8 mouse cellular contexts compared by ENCODE assay signal in genomic region chr5:114356936-114357751, GRCm38 (mm10). TPM values are rescaled to one million over a fixed set of nuclear protein-coding genes. Genes with fewer than 3 reads are reported as not detected.
DNase-seq lines count a peak whose midpoint lies in the region; ATAC-seq and TF ChIP-seq lines count a peak whose summit lies in the region.

No protein-coding gene starts in this region.

- H3K4me1 ChIP-seq in lung, embryonic 14.5 days (ENCODE audit: insufficient read depth) = peaks cover 6% of the 10 kb centered on the region; the same call in 1 of the 2 replicates
- H3K4me1 ChIP-seq in lung, adult 2 months (ENCODE audit: control insufficient read depth, insufficient read depth, low read length) = peaks cover 8% of the 10 kb centered on the region
- peaks cover 27% of the 10 kb centered on the region for H3K4me1 ChIP-seq in embryonic facial prominence, embryonic 10.5 days
- peaks cover 29% of the 10 kb centered on the region for H3K4me1 ChIP-seq in hindbrain, embryonic 10.5 days (replicated peaks)
- peaks cover 13% of the 10 kb centered on the region for H3K4me1 ChIP-seq in limb, embryonic 14.5 days (ENCODE audit: control insufficient read depth, insufficient read depth, low read length)

- peak overlapping the region; percentile 88 for H3K27ac ChIP-seq in lung, embryonic 14.5 days (ENCODE audit: low read depth)
- peak overlapping the region; percentile 60; the same call in 1 of the 2 replicates for H3K27ac ChIP-seq in embryonic facial prominence, embryonic 10.5 days (replicated peaks)
- H3K27ac ChIP-seq in hindbrain, embryonic 10.5 days = peak overlapping the region; percentile 54; the same call in 1 of the 2 replicates
- peak overlapping the region; percentile 63; the same call in 1 of the 2 replicates for H3K27ac ChIP-seq in limb, embryonic 14.5 days (replicated peaks; ENCODE audit: low read depth, low read length)

- peak overlapping the region; percentile 10; the same call in 1 of the 2 replicates for H3K4me3 ChIP-seq in lung, embryonic 14.5 days (ENCODE audit: low read depth, low read length)
- no peak overlapping the region for H3K4me3 ChIP-seq in lung, adult 2 months (replicated peaks; ENCODE audit: extremely low read depth, low read depth, low read length)
- H3K4me3 ChIP-seq in embryonic facial prominence, embryonic 10.5 days = peak overlapping the region; percentile 33
- H3K4me3 ChIP-seq in hindbrain, embryonic 10.5 days = peak overlapping the region; percentile 7; the same call in 1 of the 2 replicates
- 0 out of 2 replicates have a peak overlapping the region, but pooled peaks have one; percentile 8 for H3K4me3 ChIP-seq in limb, embryonic 14.5 days (replicated peaks; ENCODE audit: low read length)

- peak overlapping the region; percentile 51 for H3K4me2 ChIP-seq in lung, embryonic 14.5 days
- peak overlapping the region; percentile 13; the same call in 1 of the 2 replicates for H3K4me2 ChIP-seq in limb, embryonic 14.5 days (replicated peaks; ENCODE audit: low read depth, low read length, severe bottlenecking)

- DNase-seq in lung, embryonic 14.5 days = peak; percentile 72
- DNase-seq in lung, adult 2 months = no peak
- peak; percentile 50 for DNase-seq in embryonic facial prominence, embryonic 10.5 days (ENCODE audit: low spot score)
- DNase-seq in hindbrain, embryonic 10.5 days (ENCODE audit: low spot score) = peak; percentile 25
- DNase-seq in limb, embryonic 14.5 days (ENCODE audit: low spot score) = no peak
- DNase-seq in retina, embryonic 14.5 days (ENCODE audit: low spot score) = peak; percentile 15
- DNase-seq in natural killer cell, adult 2 months (ENCODE audit: low spot score in 2 of 2) = no peak
- no peak for DNase-seq in cerebellum, adult 18-20 months

- 34% methylated on average over 23 of the region's 23 CpGs for WGBS in lung, embryonic 14.5 days
- 37% methylated on average over 23 of the region's 23 CpGs for WGBS in lung, adult 2 months
- WGBS in embryonic facial prominence, embryonic 10.5 days = 55% methylated on average over 23 of the region's 23 CpGs
- 57% methylated on average over 23 of the region's 23 CpGs for WGBS in hindbrain, embryonic 10.5 days
- 51% methylated on average over 23 of the region's 23 CpGs for WGBS in limb, embryonic 14.5 days

- H3K36me3 ChIP-seq in lung, embryonic 14.5 days (ENCODE audit: insufficient read depth) = peaks cover 27% of the 10 kb centered on the region
- H3K36me3 ChIP-seq in embryonic facial prominence, embryonic 10.5 days (replicated peaks) = peaks cover 36% of the 10 kb centered on the region
- peaks cover 27% of the 10 kb centered on the region for H3K36me3 ChIP-seq in hindbrain, embryonic 10.5 days
- H3K36me3 ChIP-seq in limb, embryonic 14.5 days (ENCODE audit: control insufficient read depth, insufficient read depth, low read length) = peaks cover 29% of the 10 kb centered on the region; the same call in 1 of the 2 replicates

- peak overlapping the region; percentile 25; the same call in 1 of the 2 replicates for H3K9ac ChIP-seq in lung, embryonic 14.5 days
- peak overlapping the region; percentile 40; the same call in 1 of the 2 replicates for H3K9ac ChIP-seq in limb, embryonic 14.5 days (ENCODE audit: low read depth, low read length, severe bottlenecking)

- no peak for TF ChIP-seq POLR2A in lung, adult 2 months (IDR thresholded peaks at IDR 0.05; ENCODE audit: borderline replicate concordance, extremely low read depth, low read depth, low read length)
- TF ChIP-seq POLR2A in limb, embryonic 14.5 days (IDR thresholded peaks at IDR 0.05; ENCODE audit: borderline replicate concordance, extremely low read depth, insufficient read depth, insufficient read length) = no peak

- no peaks in the 10 kb centered on the region for H3K27me3 ChIP-seq in lung, embryonic 14.5 days (ENCODE audit: insufficient read depth, low read length)
- H3K27me3 ChIP-seq in embryonic facial prominence, embryonic 10.5 days (replicated peaks; ENCODE audit: low read depth, poor library complexity, severe bottlenecking) = no peaks in the 10 kb centered on the region
- H3K27me3 ChIP-seq in hindbrain, embryonic 10.5 days (ENCODE audit: insufficient read depth, poor library complexity, severe bottlenecking) = no peaks in the 10 kb centered on the region
- H3K27me3 ChIP-seq in limb, embryonic 14.5 days (ENCODE audit: control insufficient read depth, insufficient read depth, low read length) = no peaks in the 10 kb centered on the region

- peak; percentile 77 for ATAC-seq in lung, embryonic 14.5 days (ENCODE audit: insufficient read depth)
- ATAC-seq in limb, embryonic 14.5 days (ENCODE audit: low FRiP score, low read depth) = peak; percentile 75

- H3K9me3 ChIP-seq in lung, embryonic 14.5 days (ENCODE audit: low read depth, low read length) = no peaks in the 10 kb centered on the region
- H3K9me3 ChIP-seq in embryonic facial prominence, embryonic 10.5 days = no peaks in the 10 kb centered on the region
- H3K9me3 ChIP-seq in hindbrain, embryonic 10.5 days = no peaks in the 10 kb centered on the region
- H3K9me3 ChIP-seq in limb, embryonic 14.5 days (ENCODE audit: control insufficient read depth, low read length) = no peaks in the 10 kb centered on the region

- TF ChIP-seq CTCF in lung, embryonic 14.5 days (IDR thresholded peaks at IDR 0.05; ENCODE audit: low read depth) = no peak
- no peak for TF ChIP-seq CTCF in lung, adult 2 months (IDR thresholded peaks at IDR 0.05; ENCODE audit: insufficient read depth, low read length)

RNA-seq across cellular contexts. Expression of gene Kctd10, which starts 23.2 kb away (rescaled TPM):
- polyA plus RNA-seq in lung, embryonic 14.5 days (2014; fragmentation: Nextera tagmentation; extraction: Ambion mirVana) = 140 and 144 TPM in 2 replicates
- polyA plus RNA-seq in lung, adult 2 months (2012; rRNA removed) = 278 and 318 TPM in 2 replicates
- polyA plus RNA-seq in embryonic facial prominence, embryonic 10.5 days (2016; fragmentation: Nextera tagmentation; extraction: Ambion mirVana) = 112 and 116 TPM in 2 replicates
- polyA plus RNA-seq in hindbrain, embryonic 10.5 days (2016; fragmentation: Nextera tagmentation; extraction: Ambion mirVana) = 114 and 124 TPM in 2 replicates
- 89.4 and 93.1 TPM in 2 replicates for polyA plus RNA-seq in limb, embryonic 14.5 days (2012; rRNA removed)
- polyA plus RNA-seq in limb, embryonic 14.5 days (2014; fragmentation: Nextera tagmentation; extraction: Ambion mirVana) = 103 and 105 TPM in 2 replicates

RNA-seq across cellular contexts. Expression of gene Ube3b, which starts 23.3 kb away (rescaled TPM):
- 56.3 and 59.3 TPM in 2 replicates for polyA plus RNA-seq in lung, embryonic 14.5 days (2014; fragmentation: Nextera tagmentation; extraction: Ambion mirVana)
- 69.2 and 74.3 TPM in 2 replicates for polyA plus RNA-seq in lung, adult 2 months (2012; rRNA removed)
- 54.3 and 54.8 TPM in 2 replicates for polyA plus RNA-seq in embryonic facial prominence, embryonic 10.5 days (2016; fragmentation: Nextera tagmentation; extraction: Ambion mirVana)
- polyA plus RNA-seq in hindbrain, embryonic 10.5 days (2016; fragmentation: Nextera tagmentation; extraction: Ambion mirVana) = 52.5 and 56.2 TPM in 2 replicates
- 57.6 and 78.4 TPM in 2 replicates for polyA plus RNA-seq in limb, embryonic 14.5 days (2012; rRNA removed)
- polyA plus RNA-seq in limb, embryonic 14.5 days (2014; fragmentation: Nextera tagmentation; extraction: Ambion mirVana) = 51.2 and 56.4 TPM in 2 replicates

Comparison
In these comparisons a context has a peak if more than half of its experiments do, and no peak if none do; other contexts are left out.
1. DNase-seq: peak in lung, embryonic 14.5 days (single experiment), embryonic facial prominence, embryonic 10.5 days (single experiment), hindbrain, embryonic 10.5 days (single experiment) and retina, embryonic 14.5 days (single experiment); none in lung, adult 2 months (single experiment), limb, embryonic 14.5 days (single experiment), natural killer cell, adult 2 months (0 of 2) and cerebellum, adult 18-20 months (0 of 2).
2. Peak in every context shown above with its lines, with median percentiles within 50 percentile points of each other: H3K27ac ChIP-seq.